Mouse (Mus musculus) kidney, adult 2 months (tissue): ENCODE data around the gene Calcrl.

ENCODE experiments used
- CTCF ChIP-seq: fragments of 200-500 bp; conservative IDR thresholded peaks from 2 replicates; pipeline ENCODE4 v1.5.1; 2011; ENCODE audit warnings: low read depth, mild to moderate bottlenecking, control low read depth, low read length, moderate library complexity, mixed read lengths; ENCODE audit not compliant: insufficient read depth, insufficient read length
- POLR2A ChIP-seq: fragments of 200-500 bp; IDR thresholded peaks from one replicate; pipeline ENCODE4 v1.6.1; 2011; ENCODE audit warnings: low read depth, low read length, control low read depth

GRCm38 (mm10) chr2:84426531-84426930 is 1.3 kb upstream of the Calcrl start:
- TF ChIP-seq CTCF (no peak), POLR2A (no peak)
